Mouse (Mus musculus): ENCODE data around the gene Cacng4.

GRCm38 (mm10) chr11:107703272-107704134 lies 90.9 kb downstream of the Cacng4 start:
- TF ChIP-seq POLR2AphosphoS2 (IDR thresholded peaks at IDR 0.05; ENCODE audit: insufficient read length, low read depth), result peak; percentile 57
- TF ChIP-seq CEBPB (IDR thresholded peaks at IDR 0.05; ENCODE audit: insufficient read depth, poor library complexity, severe bottlenecking), result no peak
- TF ChIP-seq USF1 (IDR thresholded peaks at IDR 0.05; ENCODE audit: low read depth), result no peak
- TF ChIP-seq POLR2A (IDR thresholded peaks at IDR 0.05; ENCODE audit: insufficient read length, low read depth), result peak; percentile 53
- no peak for TF ChIP-seq E2F4 (IDR thresholded peaks at IDR 0.05; ENCODE audit: insufficient read depth)
- no peak for TF ChIP-seq TCF12 (IDR thresholded peaks at IDR 0.05; ENCODE audit: insufficient read depth, poor library complexity, severe bottlenecking)

All from myocyte (in vitro differentiated cells).